Mouse (Mus musculus): ENCODE measurements around the gene Gm3417.
"Not testable (repeated sequence)": the region's sequence is repeated elsewhere in the genome, so short reads cannot be mapped to it uniquely, and the experiment has no call there.

Gm3417 gene

GRCm38 (mm10) chr17:14958686-14959327 is 19.8 kb downstream of the Gm3417 start:
- no peak for DNase-seq (ENCODE audit: low spot score)

- DNase-seq (ENCODE audit: low spot score), result no peak
These were observed 25.1 kb downstream of the Gm3417 start for GRCm38 (mm10) chr17:14953452-14953851.

- DNase-seq (ENCODE audit: low spot score), result no peak
These were observed 29.3 kb downstream of the Gm3417 start for GRCm38 (mm10) chr17:14949161-14949827.

- DNase-seq (ENCODE audit: low spot score), result peak; percentile 36
These were observed 34.0 kb downstream of the Gm3417 start for GRCm38 (mm10) chr17:14944551-14944950.

GRCm38 (mm10) chr17:14943729-14944059 is 34.9 kb downstream of the Gm3417 start:
- DNase-seq (ENCODE audit: low spot score), result no peak

GRCm38 (mm10) chr17:14943009-14943728 is 35.4 kb downstream of the Gm3417 start, which contains the start of the genes Wdr27 and 1600012H06Rik:
Wdr27 (minus strand) TSS chr17:14943158.
1600012H06Rik (plus strand) TSS chr17:14943184.
- DNase-seq (ENCODE audit: low spot score), result peak; percentile 100

GRCm38 (mm10) chr17:14942181-14942580 is 36.4 kb downstream of the Gm3417 start:
- DNase-seq (ENCODE audit: low spot score), result not testable (repeated sequence)

- DNase-seq (ENCODE audit: low spot score), result no peak
These were observed 42.6 kb downstream of the Gm3417 start for GRCm38 (mm10) chr17:14935841-14936605.

GRCm38 (mm10) chr17:14935280-14935679 is 43.3 kb downstream of the Gm3417 start:
- DNase-seq (ENCODE audit: low spot score), result not testable (repeated sequence)

GRCm38 (mm10) chr17:14931469-14931868 is 47.1 kb downstream of the Gm3417 start:
- no peak for DNase-seq (ENCODE audit: low spot score)

- no peak for DNase-seq (ENCODE audit: low spot score)
These were observed 47.9 kb downstream of the Gm3417 start for GRCm38 (mm10) chr17:14930697-14931096.

GRCm38 (mm10) chr17:14928631-14929030 is 50.0 kb downstream of the Gm3417 start:
- no peak for DNase-seq (ENCODE audit: low spot score)

GRCm38 (mm10) chr17:14927644-14928218 is 50.9 kb downstream of the Gm3417 start:
- DNase-seq (ENCODE audit: low spot score), result no peak

GRCm38 (mm10) chr17:14921582-14921981 is 57.0 kb downstream of the Gm3417 start:
- no peak for DNase-seq (ENCODE audit: low spot score)

GRCm38 (mm10) chr17:14917866-14918265 is 60.7 kb downstream of the Gm3417 start:
- DNase-seq (ENCODE audit: low spot score), result no peak

GRCm38 (mm10) chr17:14914401-14914800 is 64.2 kb downstream of the Gm3417 start:
- DNase-seq (ENCODE audit: low spot score), result no peak

All from adipocyte (in vitro differentiated cells).